Mouse (Mus musculus): ENCODE data around the gene Eps8l2. TPM values are rescaled to one million over a fixed set of nuclear protein-coding genes. Genes with fewer than 3 reads are reported as not detected.
A peak's percentile ranks its signal among the peaks of the same experiment; 100 is the strongest.

The Eps8l2 gene
- total and polyA plus RNA-seq, 2 experiments from 2014 or later = 0.48 to 2.4 TPM

DNA sequence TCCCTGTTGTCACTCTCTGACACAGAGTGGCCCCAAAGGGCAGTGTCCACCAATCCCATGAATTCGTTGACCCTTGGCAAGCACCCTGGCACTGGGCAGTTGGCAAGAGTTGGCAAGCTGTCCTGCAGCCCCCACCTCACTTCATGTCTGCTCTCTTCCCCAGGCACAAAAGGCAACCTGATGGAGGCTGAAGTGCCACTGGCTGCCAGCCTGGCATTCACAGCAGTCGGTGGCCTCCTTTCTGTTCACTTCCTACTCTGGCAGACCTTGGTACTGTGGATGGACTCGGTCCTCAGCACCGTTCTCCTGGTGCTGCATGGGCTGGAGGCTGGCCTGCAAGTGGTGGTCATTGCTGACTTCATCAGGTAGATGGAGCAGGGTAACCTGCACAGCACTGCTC is 3.0 kb upstream of the Eps8l2 start:
- Histone ChIP-seq H3K4me2 (ENCODE audit: low read depth, low read length, poor library complexity, severe bottlenecking) (no peak overlapping the region), H3K27ac (ENCODE audit: low read depth, low read length) (no peak overlapping the region), H3K36me3 (ENCODE audit: insufficient read depth, low read length) (peaks cover 4% of the 10 kb centered on the region; the same call in 1 of the 2 replicates), H3K4me3 (ENCODE audit: low read depth, low read length) (no peak overlapping the region), H3K9me3 (ENCODE audit: low read length) (no peaks in the 10 kb centered on the region), H3K4me1 (ENCODE audit: insufficient read depth, low read length) (no peaks in the 10 kb centered on the region), H3K27me3 (ENCODE audit: insufficient read depth, low read length) (peaks cover 8% of the 10 kb centered on the region), H3K9ac (replicated peaks; ENCODE audit: low read length, poor library complexity, severe bottlenecking) (no peak overlapping the region)
- TF ChIP-seq CTCF (IDR thresholded peaks at IDR 0.05) = no peak
- ATAC-seq (ENCODE audit: low FRiP score) (no peak), DNase-seq (ENCODE audit: low spot score) (peak; percentile 56)
- 88% methylated on average over 4 of the region's 4 CpGs for WGBS

DNA sequence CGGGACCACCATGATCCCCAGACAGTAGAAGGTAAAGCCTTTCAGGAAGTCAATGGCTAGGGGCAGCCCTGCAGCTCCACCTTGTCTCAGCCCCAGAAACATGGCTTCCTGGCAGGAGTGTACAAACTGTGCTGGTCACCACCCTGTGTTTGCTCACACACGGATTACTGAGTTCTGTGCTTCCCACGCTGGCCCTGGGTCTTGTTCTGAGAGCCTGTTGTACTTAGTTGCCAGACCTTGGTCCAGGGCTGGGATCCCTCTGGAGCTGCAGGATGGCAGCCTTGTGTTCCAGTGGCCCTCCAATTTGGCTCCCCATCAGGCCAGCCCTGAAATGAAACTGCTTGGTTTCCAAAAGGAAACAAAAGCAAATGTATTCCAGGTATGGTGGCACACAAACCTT is 2.4 kb upstream of the Eps8l2 start:
- Histone ChIP-seq H3K4me2 (ENCODE audit: low read depth, low read length, poor library complexity, severe bottlenecking) (no peak overlapping the region), H3K36me3 (ENCODE audit: insufficient read depth, low read length) (peaks cover 4% of the 10 kb centered on the region; the same call in 1 of the 2 replicates), H3K27ac (ENCODE audit: low read depth, low read length) (no peak overlapping the region), H3K9ac (replicated peaks; ENCODE audit: low read length, poor library complexity, severe bottlenecking) (no peak overlapping the region), H3K9me3 (ENCODE audit: low read length) (no peaks in the 10 kb centered on the region), H3K4me3 (ENCODE audit: low read depth, low read length) (no peak overlapping the region), H3K4me1 (ENCODE audit: insufficient read depth, low read length) (no peaks in the 10 kb centered on the region), H3K27me3 (ENCODE audit: insufficient read depth, low read length) (peaks cover 8% of the 10 kb centered on the region)
- TF ChIP-seq CTCF (IDR thresholded peaks at IDR 0.05) = no peak
- WGBS = 90% methylated on average over 3 of the region's 3 CpGs
- ATAC-seq (ENCODE audit: low FRiP score) (no peak), DNase-seq (ENCODE audit: low spot score) (no peak)

DNA sequence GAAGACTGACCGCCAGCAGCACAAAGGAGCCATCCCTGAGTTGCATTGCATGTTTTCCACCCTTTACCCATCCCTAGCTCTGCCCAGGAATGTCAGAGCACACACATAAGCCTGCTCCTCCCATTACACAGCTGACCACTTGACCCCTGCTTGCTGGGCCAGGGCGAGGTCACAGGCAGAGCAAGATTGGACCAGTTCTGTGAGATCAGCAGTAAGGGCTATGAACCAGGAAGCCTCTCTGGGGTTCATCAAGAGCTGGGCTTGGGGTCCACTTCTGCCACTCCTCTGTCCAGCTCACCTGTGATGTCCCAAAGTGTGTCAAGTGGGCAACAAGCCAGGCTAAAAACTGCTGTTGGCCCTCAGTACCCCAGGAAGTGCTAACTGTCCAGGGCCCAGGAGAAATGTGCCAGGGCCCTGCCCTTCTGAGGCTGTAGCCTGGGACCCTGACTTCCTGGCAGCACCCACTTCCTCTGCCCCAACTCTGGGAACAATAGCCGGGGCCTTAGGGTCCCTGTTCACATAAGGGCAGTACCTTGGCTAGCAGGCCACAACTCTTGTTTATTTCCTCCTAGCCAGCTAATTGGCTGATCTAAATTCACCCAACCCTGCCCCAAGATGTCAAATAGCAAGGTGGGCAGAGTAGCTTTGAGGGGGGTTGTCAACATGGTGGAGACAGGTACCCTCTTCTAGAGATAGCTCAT is 814 bp upstream of the Eps8l2 start:
- WGBS = 92% methylated on average over 3 of the region's 3 CpGs

DNA sequence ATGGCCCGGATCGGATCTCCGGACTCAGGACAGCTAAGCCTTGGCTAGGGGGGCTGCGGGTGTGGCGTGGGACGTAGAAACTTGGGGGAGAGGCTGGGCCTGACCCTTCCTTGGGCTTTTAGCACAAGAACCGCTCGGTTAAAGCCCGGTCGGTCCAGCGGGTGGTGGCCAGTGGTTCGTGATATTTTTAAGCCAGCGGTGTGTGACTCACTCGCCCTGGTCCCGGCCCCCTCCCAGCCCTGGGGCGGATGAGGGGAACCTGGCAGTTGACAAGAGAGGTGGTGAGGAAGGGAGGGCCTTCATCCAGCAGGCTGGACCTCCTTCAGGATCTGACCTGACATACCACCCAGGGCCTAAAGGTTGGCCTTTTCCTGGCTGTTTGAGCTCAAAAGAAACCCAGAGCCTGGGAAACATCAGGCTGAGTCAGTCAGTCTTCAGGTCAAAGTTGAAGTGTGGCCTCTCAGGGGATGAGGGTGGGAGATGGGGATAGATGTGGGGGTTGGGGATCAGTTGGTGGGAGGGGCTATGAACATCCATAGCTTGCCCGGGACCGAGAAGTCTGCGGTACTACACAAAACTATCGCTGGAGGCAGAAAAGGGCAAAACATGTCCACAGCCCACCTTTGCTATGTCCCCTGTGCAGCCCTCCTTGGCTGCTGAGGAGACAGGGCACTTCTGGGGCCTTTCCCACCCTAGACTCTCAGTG is 688 bp downstream of the Eps8l2 start:
- peaks cover 8% of the 10 kb centered on the region for H3K27me3 ChIP-seq (ENCODE audit: insufficient read depth, low read length)
- 41% methylated on average over 20 of the region's 20 CpGs for WGBS
- no peak for TF ChIP-seq CTCF (IDR thresholded peaks at IDR 0.05)
- ATAC-seq (ENCODE audit: low FRiP score) = no peak
- H3K9ac ChIP-seq (replicated peaks; ENCODE audit: low read length, poor library complexity, severe bottlenecking) = no peak overlapping the region
- H3K4me3 ChIP-seq (ENCODE audit: low read depth, low read length) = no peak overlapping the region
- no peaks in the 10 kb centered on the region for H3K9me3 ChIP-seq (ENCODE audit: low read length)
- H3K27ac ChIP-seq (ENCODE audit: low read depth, low read length) = no peak overlapping the region
- 0 out of 2 replicates have a peak overlapping the region, but pooled peaks have one; percentile 12 for H3K4me2 ChIP-seq (ENCODE audit: low read depth, low read length, poor library complexity, severe bottlenecking)
- H3K4me1 ChIP-seq (ENCODE audit: insufficient read depth, low read length) = no peaks in the 10 kb centered on the region
- no peak for DNase-seq (ENCODE audit: low spot score)
- no peaks in the 10 kb centered on the region for H3K36me3 ChIP-seq (ENCODE audit: insufficient read depth, low read length)

More for the DNA sequence above, 814 bp upstream of the Eps8l2 start:
- H3K9ac ChIP-seq (replicated peaks; ENCODE audit: low read length, poor library complexity, severe bottlenecking) = no peak overlapping the region
- peaks cover 8% of the 10 kb centered on the region for H3K27me3 ChIP-seq (ENCODE audit: insufficient read depth, low read length)
- ATAC-seq (ENCODE audit: low FRiP score) = no peak
- no peak for DNase-seq (ENCODE audit: low spot score)
- H3K9me3 ChIP-seq (ENCODE audit: low read length) = no peaks in the 10 kb centered on the region
- H3K36me3 ChIP-seq (ENCODE audit: insufficient read depth, low read length) = peaks cover 4% of the 10 kb centered on the region; the same call in 1 of the 2 replicates
- no peak overlapping the region for H3K4me3 ChIP-seq (ENCODE audit: low read depth, low read length)
- no peak overlapping the region for H3K27ac ChIP-seq (ENCODE audit: low read depth, low read length)
- H3K4me2 ChIP-seq (ENCODE audit: low read depth, low read length, poor library complexity, severe bottlenecking) = no peak overlapping the region
- no peak for TF ChIP-seq CTCF (IDR thresholded peaks at IDR 0.05)
- no peaks in the 10 kb centered on the region for H3K4me1 ChIP-seq (ENCODE audit: insufficient read depth, low read length)

DNA sequence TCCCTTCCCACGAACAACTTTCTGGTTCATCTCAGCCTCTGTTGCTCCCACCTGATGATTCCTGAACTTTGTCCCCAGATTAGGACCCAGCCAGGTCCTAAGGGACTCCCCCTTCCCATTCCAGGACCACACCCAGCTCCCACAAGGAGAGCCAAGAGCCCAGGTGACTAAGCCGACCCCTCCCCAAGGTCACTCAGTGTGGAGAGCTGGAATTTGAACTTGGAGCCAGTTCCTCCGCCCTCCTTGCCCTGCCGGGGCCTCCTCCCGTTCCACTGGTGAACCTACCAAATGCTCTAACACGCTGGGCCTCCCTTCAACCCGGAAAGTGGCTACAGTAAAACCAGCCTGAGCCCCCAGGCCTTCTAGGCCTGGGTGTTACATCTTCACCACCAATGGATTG is 1.3 kb downstream of the Eps8l2 start:
- DNase-seq (ENCODE audit: low spot score) = no peak
- Histone ChIP-seq H3K4me1 (ENCODE audit: insufficient read depth, low read length) (no peaks in the 10 kb centered on the region), H3K36me3 (ENCODE audit: insufficient read depth, low read length) (no peaks in the 10 kb centered on the region), H3K27ac (ENCODE audit: low read depth, low read length) (no peak overlapping the region), H3K9me3 (ENCODE audit: low read length) (no peaks in the 10 kb centered on the region), H3K27me3 (ENCODE audit: insufficient read depth, low read length) (peaks cover 8% of the 10 kb centered on the region), H3K9ac (replicated peaks; ENCODE audit: low read length, poor library complexity, severe bottlenecking) (no peak overlapping the region), H3K4me3 (ENCODE audit: low read depth, low read length) (no peak overlapping the region), H3K4me2 (ENCODE audit: low read depth, low read length, poor library complexity, severe bottlenecking) (no peak overlapping the region)
- no peak for TF ChIP-seq CTCF (IDR thresholded peaks at IDR 0.05)
- no peak for ATAC-seq (ENCODE audit: low FRiP score)
- WGBS = 84% methylated on average over 7 of the region's 7 CpGs

DNA sequence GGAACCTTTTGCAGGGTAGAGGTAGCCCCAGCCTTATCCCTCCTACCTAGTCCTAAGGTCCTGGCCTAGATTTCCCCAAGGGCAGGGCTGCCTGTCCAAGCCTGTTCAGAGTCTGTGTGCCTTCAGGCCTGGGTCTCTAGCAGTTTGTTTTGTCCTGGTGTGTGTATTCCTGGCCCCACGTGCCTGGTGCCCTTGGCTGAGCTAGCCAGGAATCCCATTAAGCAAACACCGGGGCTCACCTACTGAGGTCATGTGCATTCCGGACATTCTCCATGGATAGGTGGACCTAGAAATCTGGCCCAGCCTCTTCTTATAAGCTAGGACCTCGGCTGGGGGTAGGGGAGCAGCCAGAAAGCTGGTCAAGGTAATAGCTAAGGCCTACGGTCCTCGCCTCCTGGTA is 1.8 kb downstream of the Eps8l2 start:
- TF ChIP-seq CTCF (IDR thresholded peaks at IDR 0.05) = no peak
- Histone ChIP-seq H3K27me3 (ENCODE audit: insufficient read depth, low read length) (peaks cover 8% of the 10 kb centered on the region), H3K36me3 (ENCODE audit: insufficient read depth, low read length) (no peaks in the 10 kb centered on the region), H3K9me3 (ENCODE audit: low read length) (no peaks in the 10 kb centered on the region), H3K4me2 (ENCODE audit: low read depth, low read length, poor library complexity, severe bottlenecking) (no peak overlapping the region), H3K27ac (ENCODE audit: low read depth, low read length) (no peak overlapping the region), H3K4me3 (ENCODE audit: low read depth, low read length) (no peak overlapping the region), H3K9ac (replicated peaks; ENCODE audit: low read length, poor library complexity, severe bottlenecking) (no peak overlapping the region), H3K4me1 (ENCODE audit: insufficient read depth, low read length) (no peaks in the 10 kb centered on the region)
- DNase-seq (ENCODE audit: low spot score) (no peak), ATAC-seq (ENCODE audit: low FRiP score) (no peak)
- WGBS = 86% methylated on average over 6 of the region's 6 CpGs
